Mouse (Mus musculus): ENCODE data around the gene Gm3233. TPM values are rescaled to one million over a fixed set of nuclear protein-coding genes. Genes with fewer than 3 reads are reported as not detected.
"Not testable (repeated sequence)": the region's sequence is repeated elsewhere in the genome, so short reads cannot be mapped to it uniquely, and the experiment has no call there.

The Gm3233 gene
- not detected in 3 replicates for total RNA-seq (2017)

- ATAC-seq (replicated peaks; ENCODE audit: insufficient number of reproducible peaks, low FRiP score, low TSS enrichment, poor library complexity, severe bottlenecking) = not testable (repeated sequence)
Measured at GRCm38 (mm10) chr10:77759582-77759981, at the start of gene Gm3233. Gene Gm3233, minus strand, starts transcription at chr10:77759682.

- ATAC-seq (replicated peaks; ENCODE audit: insufficient number of reproducible peaks, low FRiP score, low TSS enrichment, poor library complexity, severe bottlenecking) = no peak
Measured at GRCm38 (mm10) chr10:77804095-77804494, 44.6 kb upstream of the Gm3233 start.

DNA sequence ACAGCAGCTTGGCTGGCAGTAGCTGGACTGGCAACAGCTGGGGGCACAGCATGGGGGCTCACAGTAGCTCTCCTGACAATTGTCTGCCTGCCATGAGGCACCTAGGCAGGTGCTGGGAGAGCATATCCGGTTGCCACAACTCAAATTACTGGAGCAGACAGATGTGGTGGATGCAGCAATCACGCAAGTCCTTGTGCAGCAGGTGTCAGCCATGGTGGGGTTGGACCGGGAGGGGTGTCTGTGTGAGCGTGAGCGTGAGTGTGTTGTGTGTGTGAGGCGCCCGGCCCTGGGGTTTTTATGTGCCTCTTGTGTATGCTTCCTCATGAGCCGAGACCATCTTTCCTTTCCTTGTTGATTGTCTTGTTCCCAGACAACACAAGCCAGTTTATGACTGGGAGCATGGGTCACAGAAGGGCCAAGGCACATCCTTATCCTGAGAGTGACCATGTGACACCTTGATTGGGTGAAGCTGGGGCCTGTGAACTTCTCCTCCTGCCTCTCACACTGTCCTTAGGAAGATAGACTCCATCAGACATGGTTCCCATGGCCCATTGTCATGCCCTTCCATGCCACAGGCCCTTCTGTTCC is 39.5 kb upstream of the Gm3233 start, which contains the start of gene Gm19668:
Gm19668 (minus strand) TSS at position 213 of the 588 bp plus-strand sequence.
- no peak for ATAC-seq (replicated peaks; ENCODE audit: insufficient number of reproducible peaks, low FRiP score, low TSS enrichment, poor library complexity, severe bottlenecking)

GRCm38 (mm10) chr10:77798164-77798920 is 38.9 kb upstream of the Gm3233 start:
- ATAC-seq (replicated peaks; ENCODE audit: insufficient number of reproducible peaks, low FRiP score, low TSS enrichment, poor library complexity, severe bottlenecking) = not testable (repeated sequence)

DNA sequence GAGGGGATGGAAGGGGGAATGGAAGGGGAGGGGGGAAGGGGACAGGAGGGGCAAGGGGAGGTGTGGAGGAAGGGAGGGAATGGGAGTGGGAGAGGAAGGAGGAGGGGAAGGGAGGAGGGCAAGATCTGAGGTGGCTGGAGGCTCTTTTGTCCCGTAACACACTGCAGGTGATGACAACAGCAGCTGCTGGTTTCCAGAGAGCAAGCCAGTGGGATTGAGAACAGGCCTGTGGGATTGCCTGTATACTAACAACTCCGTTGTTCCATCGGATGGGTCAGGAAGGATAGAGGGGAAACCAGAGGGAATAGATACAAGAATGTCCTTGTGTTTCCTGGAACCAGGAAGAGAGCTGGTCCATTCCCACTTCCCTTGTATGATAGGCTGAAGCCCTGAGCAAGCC is 38.2 kb upstream of the Gm3233 start:
- no peak for ATAC-seq (replicated peaks; ENCODE audit: insufficient number of reproducible peaks, low FRiP score, low TSS enrichment, poor library complexity, severe bottlenecking)

DNA sequence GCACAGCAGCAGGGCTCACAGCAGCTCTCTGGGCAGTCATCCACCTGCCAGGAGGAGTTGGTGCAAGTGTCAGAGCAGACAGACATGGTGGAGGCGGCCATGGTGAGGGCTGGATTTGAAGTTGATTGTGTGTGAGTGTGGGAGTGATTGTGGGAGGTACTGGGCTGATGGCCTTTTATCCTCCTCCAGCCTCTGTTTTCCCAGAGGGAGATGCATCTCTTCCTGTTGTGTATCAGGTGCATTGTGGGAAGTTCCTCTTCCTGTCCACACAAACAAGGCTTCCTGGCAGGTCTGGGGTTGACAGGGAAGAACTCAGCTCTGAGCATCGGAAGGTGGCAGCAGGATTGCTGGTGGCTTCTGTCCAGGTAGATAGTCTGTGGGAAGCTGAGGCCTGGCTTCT is 35.5 kb upstream of the Gm3233 start, which contains the start of gene Gm9639:
Gm9639 (minus strand) TSS at position 101 of the 400 bp plus-strand sequence.
- ATAC-seq (replicated peaks; ENCODE audit: insufficient number of reproducible peaks, low FRiP score, low TSS enrichment, poor library complexity, severe bottlenecking) = no peak

GRCm38 (mm10) chr10:77788621-77789020 is 29.1 kb upstream of the Gm3233 start:
- ATAC-seq (replicated peaks; ENCODE audit: insufficient number of reproducible peaks, low FRiP score, low TSS enrichment, poor library complexity, severe bottlenecking) = no peak

- ATAC-seq (replicated peaks; ENCODE audit: insufficient number of reproducible peaks, low FRiP score, low TSS enrichment, poor library complexity, severe bottlenecking) = not testable (repeated sequence)
Measured at GRCm38 (mm10) chr10:77787876-77788275, 28.4 kb upstream of the Gm3233 start, which contains the start of gene Gm7137. Gene Gm7137, minus strand, starts transcription at chr10:77788200.

- ATAC-seq (replicated peaks; ENCODE audit: insufficient number of reproducible peaks, low FRiP score, low TSS enrichment, poor library complexity, severe bottlenecking) = not testable (repeated sequence)
Measured at GRCm38 (mm10) chr10:77783396-77783795, 23.9 kb upstream of the Gm3233 start.

DNA sequence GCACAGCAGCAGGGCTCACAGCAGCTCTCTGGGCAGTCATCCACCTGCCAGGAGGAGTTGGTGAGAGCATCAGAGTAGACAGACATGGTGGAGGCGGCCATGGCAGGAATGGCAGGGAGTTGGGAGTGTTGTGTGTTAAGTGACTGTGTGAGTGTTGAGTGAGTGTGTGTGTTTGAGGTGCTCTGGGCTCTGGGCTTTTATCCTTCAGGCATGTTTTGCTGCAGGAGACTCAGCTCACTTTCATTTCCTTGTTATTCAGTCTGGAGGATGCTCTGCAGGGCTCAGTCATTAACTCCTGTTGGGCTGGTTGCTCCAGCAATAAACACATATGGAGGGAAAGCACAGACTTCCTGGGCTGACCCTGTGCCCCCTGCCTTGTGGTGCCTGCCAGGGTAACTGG is 23.0 kb upstream of the Gm3233 start, which contains the start of gene Gm3250:
Gm3250 (minus strand) TSS at position 101 of the 400 bp plus-strand sequence.
- not testable (repeated sequence) for ATAC-seq (replicated peaks; ENCODE audit: insufficient number of reproducible peaks, low FRiP score, low TSS enrichment, poor library complexity, severe bottlenecking)

DNA sequence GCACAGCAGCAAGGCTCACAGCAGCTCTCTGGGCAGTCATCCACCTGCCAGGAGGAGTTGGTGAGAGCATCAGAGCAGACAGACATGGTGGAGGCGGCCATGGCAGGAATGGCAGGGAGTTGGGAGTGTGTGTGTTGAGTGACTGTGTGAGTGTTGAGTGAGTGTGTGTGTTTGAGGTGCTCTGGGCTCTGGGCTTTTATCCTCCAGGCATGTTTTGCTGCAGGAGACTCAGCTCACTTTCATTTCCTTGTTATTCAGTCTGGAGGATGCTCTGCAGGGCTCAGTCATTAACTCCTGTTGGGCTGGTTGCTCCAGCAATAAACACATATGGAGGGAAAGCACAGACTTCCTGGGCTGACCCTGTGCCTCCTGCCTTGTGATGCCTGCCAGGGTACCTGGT is 17.4 kb upstream of the Gm3233 start, which contains the start of gene Gm7138:
Gm7138 (minus strand) TSS at position 101 of the 400 bp plus-strand sequence.
- not testable (repeated sequence) for ATAC-seq (replicated peaks; ENCODE audit: insufficient number of reproducible peaks, low FRiP score, low TSS enrichment, poor library complexity, severe bottlenecking)

- ATAC-seq (replicated peaks; ENCODE audit: insufficient number of reproducible peaks, low FRiP score, low TSS enrichment, poor library complexity, severe bottlenecking) = not testable (repeated sequence)
Measured at GRCm38 (mm10) chr10:77772142-77772541, 12.7 kb upstream of the Gm3233 start.

- ATAC-seq (replicated peaks; ENCODE audit: insufficient number of reproducible peaks, low FRiP score, low TSS enrichment, poor library complexity, severe bottlenecking) = not testable (repeated sequence)
Measured at GRCm38 (mm10) chr10:77771225-77771624, 11.7 kb upstream of the Gm3233 start, which contains the start of gene Gm3238. Gene Gm3238, minus strand, starts transcription at chr10:77771325.

DNA sequence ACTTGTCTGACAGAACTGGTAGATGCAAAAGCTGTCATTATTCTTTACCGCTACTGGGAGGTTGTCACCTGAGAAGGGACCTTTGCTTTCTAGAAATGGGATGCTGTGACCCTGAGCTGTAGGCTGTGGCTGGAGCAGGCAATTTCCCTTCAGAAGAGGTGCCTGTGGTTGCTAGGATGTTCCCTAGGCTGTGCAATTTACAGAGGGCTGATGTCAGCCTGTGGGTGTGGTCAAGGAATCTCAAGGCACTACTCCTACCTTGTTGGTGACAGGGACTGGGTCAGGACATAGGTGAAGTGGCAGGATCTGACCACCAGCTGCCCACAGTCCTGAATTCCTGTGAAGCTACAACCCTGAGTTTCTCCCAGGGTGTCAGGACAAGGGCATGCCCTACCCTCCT is 10.2 kb upstream of the Gm3233 start:
- no peak for ATAC-seq (replicated peaks; ENCODE audit: insufficient number of reproducible peaks, low FRiP score, low TSS enrichment, poor library complexity, severe bottlenecking)

DNA sequence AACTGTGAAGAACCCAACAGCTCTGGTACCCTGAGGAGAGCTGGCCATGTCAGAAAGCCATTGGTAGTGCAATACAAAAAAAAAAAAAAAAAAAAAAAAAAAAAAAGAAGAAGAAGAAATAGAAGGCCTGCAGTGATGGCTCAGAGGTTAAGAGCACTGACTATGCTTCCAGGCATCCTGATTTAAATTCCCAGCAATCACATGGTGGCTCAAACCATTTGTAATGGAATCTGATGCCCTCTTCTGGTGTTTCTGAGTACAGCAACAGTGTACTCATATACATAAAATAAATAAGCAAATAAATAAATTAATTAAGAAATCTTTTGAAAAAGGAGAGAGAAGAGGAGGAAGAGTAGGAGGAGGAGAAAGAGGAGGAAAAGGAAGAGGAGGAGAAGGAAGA is 6.0 kb downstream of the Gm3233 start:
- no peak for ATAC-seq (replicated peaks; ENCODE audit: insufficient number of reproducible peaks, low FRiP score, low TSS enrichment, poor library complexity, severe bottlenecking)

DNA sequence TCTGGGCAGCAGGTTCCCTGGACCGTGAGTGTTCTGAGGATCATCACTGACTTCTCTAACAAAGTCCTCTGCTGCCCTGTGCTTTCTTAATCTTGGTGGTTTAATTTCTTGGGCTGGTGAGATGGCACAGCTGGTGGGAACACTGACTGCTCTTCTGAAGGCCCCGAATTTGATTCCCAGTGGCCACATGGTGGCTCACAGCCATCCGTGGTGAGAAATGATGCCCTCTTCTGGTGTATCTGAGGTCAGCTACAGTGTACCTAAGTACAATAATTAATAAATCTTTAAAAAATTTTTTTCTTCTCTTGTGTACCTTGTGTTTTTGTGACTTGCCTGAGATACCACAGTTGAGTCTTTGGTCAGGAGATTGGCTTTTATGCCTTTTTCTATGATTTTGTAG is 7.2 kb downstream of the Gm3233 start:
- not testable (repeated sequence) for ATAC-seq (replicated peaks; ENCODE audit: insufficient number of reproducible peaks, low FRiP score, low TSS enrichment, poor library complexity, severe bottlenecking)

DNA sequence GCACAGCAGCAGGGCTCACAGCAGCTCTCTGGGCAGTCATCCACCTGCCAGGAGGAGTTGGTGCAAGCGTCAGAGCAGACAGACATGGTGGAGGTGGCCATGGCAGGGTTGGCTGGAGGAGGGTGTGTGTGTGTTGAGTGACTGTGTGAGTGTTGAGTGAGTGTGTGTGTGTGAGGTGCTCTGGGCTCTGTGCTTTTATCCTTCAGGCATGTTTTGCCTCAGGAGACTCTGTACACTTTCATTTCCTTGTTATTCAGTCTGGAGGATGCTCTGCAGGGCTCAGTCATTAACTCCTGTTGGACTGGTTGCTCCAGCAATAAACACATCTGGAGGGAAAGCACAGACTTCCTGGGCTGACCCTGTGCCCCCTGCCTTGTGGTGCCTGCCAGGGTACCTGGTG is 8.2 kb downstream of the Gm3233 start, which contains the start of gene Gm9736:
Gm9736 (minus strand) TSS at position 101 of the 400 bp plus-strand sequence.
- ATAC-seq (replicated peaks; ENCODE audit: insufficient number of reproducible peaks, low FRiP score, low TSS enrichment, poor library complexity, severe bottlenecking) = not testable (repeated sequence)

DNA sequence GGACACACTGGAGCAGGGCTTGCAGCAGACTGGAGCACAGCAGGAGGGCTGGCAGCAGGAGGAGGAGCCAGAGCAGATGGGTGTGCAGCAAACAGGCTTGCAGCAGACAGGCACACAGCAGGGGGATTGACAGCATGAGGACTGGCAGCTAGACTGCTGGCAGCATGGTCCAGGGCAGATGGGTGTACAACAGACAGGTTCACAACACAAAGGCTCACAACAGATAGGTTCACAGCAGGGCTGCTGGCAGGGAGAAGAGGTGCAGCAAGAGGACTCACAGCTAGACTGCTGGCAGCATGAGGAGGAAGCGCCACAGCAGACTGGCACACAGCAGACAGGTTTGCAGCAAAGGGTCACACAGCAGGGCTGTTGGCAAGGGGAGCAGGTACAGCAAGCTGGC is 8.8 kb downstream of the Gm3233 start:
- not testable (repeated sequence) for ATAC-seq (replicated peaks; ENCODE audit: insufficient number of reproducible peaks, low FRiP score, low TSS enrichment, poor library complexity, severe bottlenecking)

DNA sequence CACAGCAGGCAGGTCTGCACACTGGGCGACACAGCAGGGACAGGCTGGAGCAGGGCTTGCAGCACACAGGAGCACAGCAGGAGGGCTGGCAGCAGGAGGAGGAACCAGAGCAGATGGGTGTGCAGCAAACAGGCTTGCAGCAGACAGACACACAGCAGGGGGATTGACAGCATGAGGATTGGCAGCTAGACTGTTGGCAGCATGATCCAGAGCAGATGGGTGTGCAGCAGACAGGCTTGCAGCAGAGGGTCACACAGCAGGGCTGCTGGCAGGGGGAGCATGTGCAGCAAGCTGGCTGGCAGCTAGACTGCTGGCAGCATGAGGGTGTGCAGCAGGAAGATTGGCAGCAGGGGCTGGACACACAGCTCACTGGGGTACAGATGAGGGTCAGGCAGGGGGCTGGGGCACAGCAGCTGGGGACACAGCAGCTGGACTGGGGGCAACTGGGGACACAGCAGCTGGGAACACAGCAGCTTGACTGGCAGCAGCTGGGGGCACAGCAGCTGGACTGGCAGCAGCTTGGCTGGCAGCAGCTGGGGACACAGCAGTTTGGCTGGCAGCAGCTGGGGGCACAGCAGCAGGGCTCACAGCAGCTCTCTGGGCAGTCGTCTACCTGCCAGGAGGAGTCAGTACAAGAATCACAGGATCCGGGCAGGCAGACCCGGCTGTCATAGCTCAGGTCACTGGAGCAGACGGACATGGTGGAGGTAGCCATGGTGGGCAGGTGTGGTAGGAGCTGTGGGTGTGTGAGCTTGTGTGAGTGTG is 17.4 kb downstream of the Gm3233 start, which contains the start of gene Gm18596:
Gm18596 (minus strand) TSS at position 715 of the 765 bp plus-strand sequence.
- ATAC-seq (replicated peaks; ENCODE audit: insufficient number of reproducible peaks, low FRiP score, low TSS enrichment, poor library complexity, severe bottlenecking) = not testable (repeated sequence)

Measured in monocyte, adult 5-6 weeks (primary cell).